9 mouse cellular contexts compared by ENCODE assay signal in genomic region chr14:46722031-46722430, GRCm38 (mm10). TPM values are rescaled to one million over a fixed set of nuclear protein-coding genes. Genes with fewer than 3 reads are reported as not detected.
DNase-seq lines count a peak whose midpoint lies in the region; ATAC-seq and TF ChIP-seq lines count a peak whose summit lies in the region.
"Had no signal": no experiment of that assay in that cellular context is flagged by ENCODE, and none has a peak within 500 bp of the region (broad histone marks: within the 10 kb centered on the region; RNA-seq: fewer than 3 reads in every experiment).

No protein-coding gene starts in this region.

- TF ChIP-seq EP300 in MEL (IDR thresholded peaks at IDR 0.05; ENCODE audit: low read depth in 1 of 2, low read length in 2 of 2), result no peak
- no peak for TF ChIP-seq EP300 in stomach, postnatal 0 days (optimal IDR thresholded peaks at IDR 0.05)

- no peak for TF ChIP-seq POLR2A in MEL (IDR thresholded peaks at IDR 0.05; ENCODE audit: control insufficient read depth in 1 of 2, insufficient read depth in 1 of 2, low read depth in 1 of 2, low read length in 2 of 2, poor library complexity in 1 of 2)

- intact Hi-C loops in left cerebral cortex, postnatal 4 days (cut with DNase I), result loop anchor here (10.0 kb wide), 2 partner anchors 847 to 947 kb away; no protein-coding TSS in a partner anchor
- intact Hi-C loops in left cerebral cortex, postnatal 25 days (cut with DNase I), result loop anchor here (10.0 kb wide), 2 partner anchors 847 to 1297 kb away; no protein-coding TSS in a partner anchor

- no peaks in the 10 kb centered on the region; a peak in 1 of 4 replicates for H3K27me3 ChIP-seq in MEL (ENCODE audit: control insufficient read depth in 1 of 2, insufficient read depth in 2 of 2, low read length in 2 of 2)
- no peaks in the 10 kb centered on the region for H3K27me3 ChIP-seq in embryonic facial prominence, embryonic 11.5 days (ENCODE audit: control insufficient read depth, insufficient read depth, low read length)
- H3K27me3 ChIP-seq in stomach, postnatal 0 days (ENCODE audit: control insufficient read depth, insufficient read depth, low read length), result no peaks in the 10 kb centered on the region
- H3K27me3 ChIP-seq: liver, embryonic 15.5 days had no signal

- no peak overlapping the region for H3K4me2 ChIP-seq in embryonic facial prominence, embryonic 11.5 days (ENCODE audit: low read depth, low read length)
- H3K4me2 ChIP-seq in stomach, postnatal 0 days (replicated peaks; ENCODE audit: low read depth), result no peak overlapping the region
- H3K4me2 ChIP-seq: liver, embryonic 15.5 days had no signal

- ATAC-seq in embryonic facial prominence, embryonic 11.5 days (replicated peaks; ENCODE audit: insufficient number of reproducible peaks, low FRiP score, low TSS enrichment, low read depth), result no peak
- ATAC-seq in stomach, postnatal 0 days (ENCODE audit: low FRiP score, low TSS enrichment), result 0 out of 2 replicates have a peak, but pooled peaks have one; percentile 30

- peak; percentile 16 for TF ChIP-seq RAD21 in MEL (IDR thresholded peaks at IDR 0.05; ENCODE audit: low read depth, low read length)

- H3K4me1 ChIP-seq in MEL (ENCODE audit: control insufficient read depth in 1 of 2, insufficient read depth in 2 of 2, low read length in 2 of 2), result no peaks in the 10 kb centered on the region
- peaks cover 5% of the 10 kb centered on the region for H3K4me1 ChIP-seq in embryonic facial prominence, embryonic 11.5 days (ENCODE audit: control insufficient read depth, insufficient read depth, low read length)
- no peaks in the 10 kb centered on the region for H3K4me1 ChIP-seq in stomach, postnatal 0 days (replicated peaks; ENCODE audit: control insufficient read depth, insufficient read depth)
- H3K4me1 ChIP-seq: liver, embryonic 15.5 days had no signal

- peak; percentile 12 to 57 (median 38); a peak in 4 of 6 replicates for TF ChIP-seq CTCF in MEL (IDR thresholded peaks at IDR 0.05 in 2 of 3, conservative IDR thresholded peaks at IDR 0.05 in 1 of 3; ENCODE audit: control insufficient read depth in 1 of 3, insufficient read depth in 1 of 3, low read depth in 2 of 3, low read length in 3 of 3, poor library complexity in 1 of 3, severe bottlenecking in 1 of 3)
- peak; percentile 89 for TF ChIP-seq CTCF in stomach, postnatal 0 days (IDR thresholded peaks at IDR 0.05; ENCODE audit: low read depth)

- no peak overlapping the region for H3K9ac ChIP-seq in MEL (ENCODE audit: control insufficient read depth, low read depth, low read length, poor library complexity, severe bottlenecking)
- no peak overlapping the region for H3K9ac ChIP-seq in embryonic facial prominence, embryonic 11.5 days (replicated peaks; ENCODE audit: low read length)
- H3K9ac ChIP-seq in stomach, postnatal 0 days (ENCODE audit: low read length), result no peak overlapping the region
- H3K9ac ChIP-seq: liver, embryonic 15.5 days had no signal

- 62% methylated on average over 5 of the region's 5 CpGs for WGBS in embryonic facial prominence, embryonic 11.5 days
- WGBS in stomach, postnatal 0 days, result 31% methylated on average over 5 of the region's 5 CpGs

- no peak overlapping the region for H3K27ac ChIP-seq in MEL (ENCODE audit: control insufficient read depth, low read depth, low read length)
- no peak overlapping the region for H3K27ac ChIP-seq in embryonic facial prominence, embryonic 11.5 days (replicated peaks; ENCODE audit: low read depth, low read length)
- no peak overlapping the region for H3K27ac ChIP-seq in stomach, postnatal 0 days (replicated peaks)
- H3K27ac ChIP-seq: liver, embryonic 15.5 days had no signal

- no peak overlapping the region for H3K4me3 ChIP-seq in MEL (ENCODE audit: control insufficient read depth in 1 of 2, insufficient read depth in 1 of 2, low read depth in 2 of 2, low read length in 2 of 2)
- no peak overlapping the region for H3K4me3 ChIP-seq in embryonic facial prominence, embryonic 11.5 days (ENCODE audit: low read depth, low read length)
- no peak overlapping the region for H3K4me3 ChIP-seq in stomach, postnatal 0 days (ENCODE audit: low read depth, low read length)
- H3K4me3 ChIP-seq: liver, embryonic 15.5 days had no signal

- peak; percentile 34 for DNase-seq in left cerebral cortex, postnatal 4 days
- DNase-seq in left cerebral cortex, postnatal 25 days (ENCODE audit: low spot score in 2 of 2), result no peak
- DNase-seq in MEL (ENCODE audit: low read depth, low spot score), result peak; percentile 12
- DNase-seq in embryonic facial prominence, embryonic 11.5 days (ENCODE audit: low spot score), result peak; percentile 69
- peak; percentile 73 to 82 for DNase-seq in kidney, postnatal 4 days
- peak; percentile 38 for DNase-seq in stomach, postnatal 0 days (ENCODE audit: low spot score)
- no peak for DNase-seq in T-cell, adult 2 months (ENCODE audit: low spot score)
- no peak for DNase-seq in thymus, postnatal 10 days (ENCODE audit: low spot score in 2 of 2)

- H3K79me2 ChIP-seq in MEL (ENCODE audit: control insufficient read depth, insufficient read depth, low read length, poor library complexity), result no peaks in the 10 kb centered on the region

- H3K9me3 ChIP-seq in MEL (replicated peaks; ENCODE audit: insufficient read depth, low read length), result no peaks in the 10 kb centered on the region
- H3K9me3 ChIP-seq in embryonic facial prominence, embryonic 11.5 days (replicated peaks; ENCODE audit: control insufficient read depth, low read length), result no peaks in the 10 kb centered on the region
- no peaks in the 10 kb centered on the region for H3K9me3 ChIP-seq in stomach, postnatal 0 days (ENCODE audit: control insufficient read depth, low read length)
- H3K9me3 ChIP-seq: liver, embryonic 15.5 days had no signal

- H3K36me3 ChIP-seq in MEL (ENCODE audit: control insufficient read depth in 1 of 2, insufficient read depth in 2 of 2, low read length in 2 of 2), result no peaks in the 10 kb centered on the region
- H3K36me3 ChIP-seq in embryonic facial prominence, embryonic 11.5 days (replicated peaks; ENCODE audit: control insufficient read depth, insufficient read depth, low read depth, low read length), result no peaks in the 10 kb centered on the region
- no peaks in the 10 kb centered on the region for H3K36me3 ChIP-seq in stomach, postnatal 0 days (ENCODE audit: control insufficient read depth, insufficient read depth, low read length)
- H3K36me3 ChIP-seq: liver, embryonic 15.5 days had no signal

TF ChIP-seq in MEL, 35 proteins besides CTCF, POLR2A, EP300 and RAD21:
- no peak for TF ChIP-seq GATA1 (IDR thresholded peaks at IDR 0.05; ENCODE audit: low read depth, low read length)
- TF ChIP-seq CHD2 (IDR thresholded peaks at IDR 0.05; ENCODE audit: low read length), result no peak
- no peak for TF ChIP-seq SIN3A (IDR thresholded peaks at IDR 0.05; ENCODE audit: low read length)
- TF ChIP-seq MAZ (IDR thresholded peaks at IDR 0.05; ENCODE audit: low read depth, low read length), result no peak
- TF ChIP-seq SMC3 (IDR thresholded peaks at IDR 0.05; ENCODE audit: low read depth, low read length), result no peak
- TF ChIP-seq MYB (IDR thresholded peaks at IDR 0.05; ENCODE audit: low read depth, low read length), result no peak
- TF ChIP-seq MAX (IDR thresholded peaks at IDR 0.05; ENCODE audit: low read length), result no peak
- TF ChIP-seq KAT2A (conservative IDR thresholded peaks at IDR 0.05; ENCODE audit: low read depth, low read length), result no peak
- TF ChIP-seq UBTF (IDR thresholded peaks at IDR 0.05; ENCODE audit: borderline replicate concordance, insufficient read depth, low read depth, low read length), result no peak
- no peak for TF ChIP-seq ELF1 (IDR thresholded peaks at IDR 0.05; ENCODE audit: low read depth, low read length)
- no peak for TF ChIP-seq HCFC1 (IDR thresholded peaks at IDR 0.05; ENCODE audit: low read depth, low read length)
- TF ChIP-seq ZNF384 (IDR thresholded peaks at IDR 0.05; ENCODE audit: low read depth, low read length), result no peak
- TF ChIP-seq USF1 (IDR thresholded peaks at IDR 0.05; ENCODE audit: low read depth, low read length), result no peak
- no peak for TF ChIP-seq POLR2AphosphoS2 (IDR thresholded peaks at IDR 0.05; ENCODE audit: low read length)
- TF ChIP-seq USF2 (IDR thresholded peaks at IDR 0.05; ENCODE audit: borderline replicate concordance in 1 of 2, insufficient read depth in 1 of 2, low read depth in 1 of 2, low read length in 2 of 2), result no peak
- TF ChIP-seq TCF12 (IDR thresholded peaks at IDR 0.05; ENCODE audit: low read depth, low read length), result no peak
- TF ChIP-seq TAL1 (IDR thresholded peaks at IDR 0.05; ENCODE audit: low read length), result no peak
- no peak for TF ChIP-seq GABPA (IDR thresholded peaks at IDR 0.05; ENCODE audit: low read depth, low read length)
- no peak for TF ChIP-seq NELFE (IDR thresholded peaks at IDR 0.05; ENCODE audit: low read depth, low read length)

RNA-seq across cellular contexts. Expression of gene Cdkn3, which starts 38.3 kb away (rescaled TPM):
- 1 to 10 TPM; 3.0 to 5.1 TPM for total RNA-seq in left cerebral cortex, postnatal 4 days (2021)
- 1 to 10 TPM; 1.1 to 1.9 TPM for total RNA-seq in left cerebral cortex, postnatal 25 days (2021)
- total RNA-seq in MEL (2012; rRNA removed), result 15.7 and 17.6 TPM in 2 replicates
- 10 to 100 TPM in 1 of 2 experiments, not detected in 1; 19.6 TPM for polyA plus RNA-seq in MEL (2012; ENCODE audit: insufficient read depth in 1 of 2, insufficient read length in 2 of 2, low read depth in 1 of 2, low replicate concordance in 2 of 2, missing spikeins in 1 of 2)
- polyA plus RNA-seq in embryonic facial prominence, embryonic 11.5 days (2014; fragmentation: Nextera tagmentation; extraction: Ambion mirVana), result 46.6 and 47.5 TPM in 2 replicates
- polyA plus RNA-seq in stomach, postnatal 0 days (2015; fragmentation: Nextera tagmentation; extraction: Ambion mirVana), result 25.0 and 30.3 TPM in 2 replicates

Comparison
In these comparisons a context has a peak if more than half of its experiments do, and no peak if none do; other contexts are left out.
1. DNase-seq: peak in left cerebral cortex, postnatal 4 days (single experiment), MEL (single experiment), embryonic facial prominence, embryonic 11.5 days (single experiment), kidney, postnatal 4 days (2 of 2) and stomach, postnatal 0 days (single experiment); none in left cerebral cortex, postnatal 25 days (0 of 2), T-cell, adult 2 months (single experiment) and thymus, postnatal 10 days (0 of 2).